Mouse (Mus musculus): ENCODE results near the gene Ppfia4.

Ppfia4 gene

GRCm38 (mm10) chr1:134339757-134340619, 7.3 kb upstream of the Ppfia4 start:
- in situ Hi-C loops (cut with MboI; ENCODE audit: low sequenced_read_pairs) = no loop called here

- in situ Hi-C loops (cut with MboI; ENCODE audit: low sequenced_read_pairs) = no loop called here
Observed at GRCm38 (mm10) chr1:134339162-134339561, 6.4 kb upstream of the Ppfia4 start.

GRCm38 (mm10) chr1:134336958-134337710, 4.4 kb upstream of the Ppfia4 start:
- in situ Hi-C loops (cut with MboI; ENCODE audit: low sequenced_read_pairs) = no loop called here

- in situ Hi-C loops (cut with MboI; ENCODE audit: low sequenced_read_pairs) = no loop called here
Observed at GRCm38 (mm10) chr1:134335924-134336810, 3.4 kb upstream of the Ppfia4 start.

GRCm38 (mm10) chr1:134335211-134335923, 2.6 kb upstream of the Ppfia4 start:
- in situ Hi-C loops (cut with MboI; ENCODE audit: low sequenced_read_pairs) = no loop called here

GRCm38 (mm10) chr1:134334111-134334827, 1.5 kb upstream of the Ppfia4 start:
- in situ Hi-C loops (cut with MboI; ENCODE audit: low sequenced_read_pairs) = no loop called here

GRCm38 (mm10) chr1:134333371-134334110, 813 bp upstream of the Ppfia4 start:
- in situ Hi-C loops (cut with MboI; ENCODE audit: low sequenced_read_pairs) = no loop called here

GRCm38 (mm10) chr1:134331879-134332635, 671 bp downstream of the Ppfia4 start:
- in situ Hi-C loops (cut with MboI; ENCODE audit: low sequenced_read_pairs) = no loop called here

- in situ Hi-C loops (cut with MboI; ENCODE audit: low sequenced_read_pairs) = no loop called here
Observed at GRCm38 (mm10) chr1:134326841-134327346, 5.8 kb downstream of the Ppfia4 start.

GRCm38 (mm10) chr1:134322591-134322990, 10.1 kb downstream of the Ppfia4 start:
- in situ Hi-C loops (cut with MboI; ENCODE audit: low sequenced_read_pairs) = loop anchor here (5.0 kb wide), 1 partner anchor 170 kb away; no protein-coding TSS in a partner anchor

GRCm38 (mm10) chr1:134320691-134321301, 11.9 kb downstream of the Ppfia4 start:
- in situ Hi-C loops (cut with MboI; ENCODE audit: low sequenced_read_pairs) = loop anchor here (5.0 kb wide), 1 partner anchor 168 kb away; no protein-coding TSS in a partner anchor

- in situ Hi-C loops (cut with MboI; ENCODE audit: low sequenced_read_pairs) = no loop called here
Observed at GRCm38 (mm10) chr1:134318261-134318660, 14.5 kb downstream of the Ppfia4 start.

- in situ Hi-C loops (cut with MboI; ENCODE audit: low sequenced_read_pairs) = no loop called here
Observed at GRCm38 (mm10) chr1:134316361-134316760, 16.4 kb downstream of the Ppfia4 start.

- in situ Hi-C loops (cut with MboI; ENCODE audit: low sequenced_read_pairs) = no loop called here
Observed at GRCm38 (mm10) chr1:134315181-134315580, 17.5 kb downstream of the Ppfia4 start.

- in situ Hi-C loops (cut with MboI; ENCODE audit: low sequenced_read_pairs) = no loop called here
Observed at GRCm38 (mm10) chr1:134311760-134312159, 21.0 kb downstream of the Ppfia4 start.

- in situ Hi-C loops (cut with MboI; ENCODE audit: low sequenced_read_pairs) = no loop called here
Observed at GRCm38 (mm10) chr1:134310729-134311128, 22.0 kb downstream of the Ppfia4 start.

- in situ Hi-C loops (cut with MboI; ENCODE audit: low sequenced_read_pairs) = no loop called here
Observed at GRCm38 (mm10) chr1:134310291-134310690, 22.4 kb downstream of the Ppfia4 start.

Data from CH12F3 (cell line).